Mouse (Mus musculus) olfactory bulb, adult 2 months (tissue): ENCODE results near the gene Mapkapk2.

Experiments
- CTCF ChIP-seq: fragments of 200-500 bp; IDR thresholded peaks from 2 replicates; pipeline ENCODE4 v1.5.1; 2012; ENCODE audit warnings: low read depth, mild to moderate bottlenecking, low read length, moderate library complexity; ENCODE audit not compliant: insufficient read depth
- POLR2A ChIP-seq: fragments of 200-500 bp; IDR thresholded peaks from 2 replicates; pipeline ENCODE4 v1.6.1; 2012; ENCODE audit warnings: mild to moderate bottlenecking, low read depth, low read length, moderate library complexity; ENCODE audit not compliant: insufficient read depth

- TF ChIP-seq CTCF: no peak
- TF ChIP-seq POLR2A: no peak
Measured at GRCm38 (mm10) chr1:131119026-131119425, 21.4 kb upstream of the Mapkapk2 start.
